Mouse (Mus musculus): ENCODE measurements around the gene Vcl. TPM values are rescaled to one million over a fixed set of nuclear protein-coding genes. Genes with fewer than 3 reads are reported as not detected.
A peak's percentile ranks its signal among the peaks of the same experiment; 100 is the strongest.

The Vcl gene
- total RNA-seq, 2 experiments from 2014 or later, result 200 to 201 TPM

DNA sequence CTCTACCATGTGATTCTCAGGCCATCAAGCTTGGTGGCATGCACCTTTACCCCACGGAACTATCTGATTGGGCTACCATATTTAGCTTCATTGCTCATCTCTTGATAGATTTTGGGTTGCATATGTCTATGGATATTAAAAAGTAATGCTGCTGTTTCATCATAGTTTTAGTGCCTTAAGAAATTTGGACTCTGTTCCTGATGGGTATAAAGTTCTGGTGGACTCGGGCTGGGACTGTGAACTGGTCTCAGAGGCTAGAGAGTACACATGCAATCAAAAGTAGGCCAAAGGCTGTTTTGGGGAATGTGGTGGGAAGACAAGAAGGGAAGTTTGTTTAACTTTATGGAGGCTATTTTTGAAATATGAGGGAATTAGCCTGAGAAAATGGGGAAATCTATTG lies 16.1 kb downstream of the Vcl start:
- no peak for DNase-seq

- DNase-seq, result no peak
These were observed 26.8 kb downstream of the Vcl start for GRCm38 (mm10) chr14:20956021-20956420.

DNA sequence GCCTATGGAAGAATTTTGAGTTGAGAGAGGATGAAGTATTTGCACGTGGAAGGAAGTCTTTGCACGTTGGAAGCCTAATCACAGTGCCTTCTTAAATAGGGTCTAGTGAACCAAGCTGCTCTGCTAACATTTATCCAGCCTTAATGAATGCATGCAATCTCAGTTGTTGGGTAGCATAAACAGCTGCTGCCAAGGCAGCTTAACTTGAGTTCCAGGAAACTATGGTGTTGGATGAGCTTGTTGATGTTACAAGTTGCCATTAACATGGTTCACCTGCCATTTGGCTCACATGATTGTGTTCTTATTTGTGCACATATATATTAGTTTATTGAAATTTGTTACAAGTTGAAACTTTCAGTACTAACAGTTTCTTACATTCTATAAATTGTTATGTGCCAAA lies 29.8 kb downstream of the Vcl start:
- DNase-seq, result no peak

DNA sequence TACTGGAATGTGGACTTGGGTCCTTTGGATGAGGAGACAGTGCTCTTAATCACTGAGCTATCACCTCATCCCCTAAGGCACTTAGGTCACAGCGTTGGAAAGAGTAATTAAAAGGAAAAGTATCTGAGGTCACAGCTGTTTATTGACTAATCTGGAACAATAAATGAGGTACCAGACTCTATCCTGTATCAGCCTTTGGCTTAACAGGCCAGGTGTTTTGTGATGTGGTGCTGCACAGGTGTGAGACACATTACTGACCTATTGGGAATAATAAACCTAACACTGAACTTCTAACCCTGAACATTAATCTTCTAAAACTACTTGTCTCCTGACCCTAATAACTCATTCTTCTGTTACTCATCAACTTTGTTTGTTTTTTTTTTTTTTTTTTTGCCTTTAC lies 33.3 kb downstream of the Vcl start:
- no peak for DNase-seq

- no peak for DNase-seq
These were observed 33.7 kb downstream of the Vcl start for GRCm38 (mm10) chr14:20962906-20963305.

- no peak for DNase-seq
These were observed 34.7 kb downstream of the Vcl start for GRCm38 (mm10) chr14:20963863-20964262.

DNA sequence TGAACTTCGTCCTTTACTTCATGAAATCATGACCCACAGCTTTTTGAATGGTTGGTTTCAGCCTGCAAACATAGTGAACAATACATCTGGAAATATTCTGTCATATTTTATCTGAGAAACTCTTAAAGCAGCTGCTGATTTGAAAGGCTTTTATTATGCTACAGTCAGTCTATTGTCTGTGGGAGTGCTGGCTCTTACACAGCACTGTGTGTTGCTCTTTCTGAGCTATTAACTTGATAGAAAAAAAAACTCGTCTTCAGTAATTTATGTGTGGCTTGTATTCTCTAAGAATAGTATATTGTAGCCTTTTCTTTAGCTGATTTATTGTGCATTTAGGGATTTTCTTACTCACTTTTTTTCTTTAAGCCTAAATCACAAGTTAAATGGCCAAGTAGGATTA lies 35.1 kb downstream of the Vcl start:
- no peak for DNase-seq

- no peak for DNase-seq
These were observed 37.9 kb downstream of the Vcl start for GRCm38 (mm10) chr14:20966959-20967670.

DNA sequence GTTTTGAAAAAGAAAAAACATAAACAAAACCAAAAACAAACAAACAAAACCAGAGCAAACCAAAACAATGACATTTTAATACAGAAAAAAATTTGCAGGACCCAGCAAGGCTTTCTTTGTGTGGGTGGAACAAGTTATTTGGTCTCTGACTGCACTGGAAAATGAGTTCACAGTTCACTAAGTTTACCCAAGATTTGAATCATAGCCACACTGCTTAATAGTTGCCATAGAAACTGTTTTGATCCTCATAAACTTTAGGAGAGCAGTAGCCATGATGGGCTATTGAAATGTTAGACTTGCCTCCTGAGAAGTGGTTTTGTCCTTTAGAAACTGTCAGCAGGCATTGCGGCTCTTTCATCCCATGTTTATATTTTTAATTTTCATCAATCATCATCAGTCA lies 39.9 kb downstream of the Vcl start:
- DNase-seq, result no peak

GRCm38 (mm10) chr14:20970389-20970788 lies 41.2 kb downstream of the Vcl start:
- DNase-seq, result no peak

DNA sequence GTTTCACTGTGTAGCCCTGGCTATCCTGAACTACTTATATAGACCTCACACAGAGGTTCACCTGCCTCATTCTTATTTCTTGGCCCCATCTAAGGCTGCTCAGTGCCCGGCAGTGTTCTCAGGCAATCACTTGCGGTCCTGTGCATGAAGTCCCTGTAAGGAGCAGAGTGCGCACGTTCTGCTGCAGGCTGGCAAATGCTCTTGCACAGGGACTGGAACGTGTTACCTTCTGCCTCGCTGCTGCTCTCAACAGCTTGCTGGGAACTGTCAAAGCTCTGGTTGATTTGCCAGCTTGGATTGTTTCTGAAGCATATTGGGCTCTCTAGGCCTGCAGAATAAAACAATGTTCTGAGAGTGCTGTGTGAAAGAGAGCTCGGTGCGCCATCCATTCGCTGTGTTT lies 41.7 kb downstream of the Vcl start:
- DNase-seq, result no peak

DNA sequence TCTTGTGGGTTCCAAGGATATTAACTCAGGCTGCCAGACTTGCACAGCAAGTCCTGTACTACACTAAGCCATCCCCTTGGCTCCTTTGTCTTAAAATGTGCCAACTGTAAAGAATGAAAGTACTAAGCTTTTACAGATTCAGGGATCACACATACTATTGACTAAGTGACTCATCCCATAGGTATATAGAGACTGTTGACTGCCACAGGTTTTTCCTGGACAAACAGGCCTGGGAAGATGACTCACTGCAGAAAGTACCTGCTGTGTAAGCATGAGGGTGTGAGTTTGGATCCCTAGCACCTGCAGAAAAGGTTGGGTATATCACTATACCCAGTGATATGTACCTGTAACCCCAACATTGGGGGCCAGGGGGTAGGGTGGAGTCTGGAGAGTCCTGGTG lies 44.6 kb downstream of the Vcl start:
- DNase-seq, result no peak

DNA sequence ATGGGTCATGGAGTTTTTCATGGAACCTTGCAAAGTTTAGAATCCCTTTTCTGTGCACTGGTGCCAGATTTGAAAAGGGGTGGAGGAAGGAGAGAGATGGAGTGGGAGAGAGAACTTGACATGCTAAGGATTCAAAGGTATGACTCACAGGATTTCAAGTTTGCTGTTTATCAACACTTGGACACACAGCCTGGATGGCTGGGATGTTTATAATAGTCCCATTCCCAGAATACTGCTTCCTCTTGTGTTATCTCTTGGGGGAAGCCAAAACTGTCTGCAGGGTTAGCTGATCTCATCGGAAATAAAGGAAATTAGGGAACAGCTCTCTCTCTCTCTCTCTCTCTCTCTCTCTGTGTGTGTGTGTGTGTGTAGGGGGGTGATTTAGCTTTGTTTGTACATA lies 47.5 kb downstream of the Vcl start:
- no peak for DNase-seq

- DNase-seq, result no peak
These were observed 48.5 kb downstream of the Vcl start for GRCm38 (mm10) chr14:20977726-20978125.

DNA sequence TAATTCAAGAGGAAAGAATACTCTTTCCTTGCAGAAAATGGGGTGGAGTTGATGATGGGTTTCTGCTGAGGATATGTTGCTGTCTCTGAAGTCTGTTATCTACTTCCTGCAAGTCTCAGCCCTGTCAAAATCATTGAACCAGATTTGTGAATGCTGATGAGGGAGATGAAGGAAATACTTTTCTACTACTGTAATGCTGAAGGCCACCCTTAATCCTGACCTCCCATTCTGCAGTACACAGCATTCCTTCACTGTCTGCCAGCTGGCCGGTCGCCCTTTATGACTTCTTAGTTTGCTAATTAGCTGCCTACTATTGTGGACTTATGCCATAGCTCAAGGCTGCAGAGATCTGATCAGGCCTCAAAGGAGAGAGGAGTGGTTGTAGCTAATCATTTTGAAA lies 54.6 kb downstream of the Vcl start:
- peak; percentile 76 for DNase-seq

DNA sequence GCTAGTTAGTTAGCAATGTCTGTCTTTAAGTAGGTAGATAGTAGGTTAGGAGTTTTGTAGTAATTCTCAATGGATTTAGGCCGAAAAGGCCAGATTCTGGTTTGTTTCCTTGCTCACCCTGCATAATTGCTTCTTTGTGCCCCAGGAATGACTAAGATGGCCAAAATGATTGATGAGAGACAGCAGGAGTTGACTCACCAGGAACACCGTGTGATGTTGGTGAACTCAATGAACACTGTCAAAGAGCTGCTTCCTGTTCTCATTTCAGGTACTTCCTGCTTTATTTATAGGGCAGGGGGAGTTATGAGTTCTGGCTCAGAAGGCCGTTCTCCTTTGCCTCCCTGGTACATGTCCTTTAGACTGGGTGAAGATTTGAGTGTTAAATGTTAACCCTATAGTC lies 56.3 kb downstream of the Vcl start:
- DNase-seq, result no peak

GRCm38 (mm10) chr14:20991492-20991891 lies 62.3 kb downstream of the Vcl start:
- DNase-seq, result no peak

GRCm38 (mm10) chr14:20993067-20993691 lies 64.0 kb downstream of the Vcl start:
- peak; percentile 65 for DNase-seq

DNA sequence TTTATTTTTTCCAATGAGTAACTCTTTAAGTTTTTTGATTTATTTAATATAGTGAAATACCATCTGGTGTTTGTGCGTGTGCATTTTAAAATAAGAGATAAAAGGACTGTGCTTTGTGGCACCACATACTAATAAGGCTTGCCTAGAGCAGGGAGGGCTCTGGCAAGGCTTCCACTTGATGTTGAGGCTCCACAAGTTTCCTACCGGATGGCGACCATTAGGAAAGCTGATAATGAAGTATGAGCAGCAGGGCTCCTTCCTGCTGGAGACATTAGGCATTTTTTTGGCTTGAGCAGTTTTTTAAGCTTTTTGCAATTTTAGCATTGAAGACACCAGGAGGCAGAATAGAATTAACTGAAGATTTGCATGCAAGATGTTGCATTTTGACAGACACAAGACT lies 65.3 kb downstream of the Vcl start:
- no peak for DNase-seq

- DNase-seq, result no peak
These were observed 66.3 kb downstream of the Vcl start for GRCm38 (mm10) chr14:20995497-20995896.

DNA sequence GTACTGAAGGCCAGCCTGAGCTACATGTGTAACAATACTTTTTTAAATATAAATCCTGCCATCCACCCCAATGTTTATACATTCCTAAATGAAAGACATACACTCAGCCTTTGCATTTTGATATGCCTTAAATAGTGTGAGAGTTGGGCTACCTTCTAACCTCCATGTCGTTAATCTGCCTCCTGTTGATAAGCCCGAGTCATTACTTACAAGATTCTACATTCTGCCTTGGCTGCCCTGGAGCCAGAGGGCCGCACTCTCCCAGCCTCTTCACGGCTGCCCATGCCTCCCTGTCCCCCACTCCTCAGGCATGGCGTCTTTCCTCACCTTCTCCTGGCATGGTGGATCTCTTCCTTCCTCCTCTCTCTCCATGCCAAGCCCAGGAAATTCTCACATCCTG lies 67.2 kb downstream of the Vcl start:
- no peak for DNase-seq

GRCm38 (mm10) chr14:20997548-20997947 lies 68.3 kb downstream of the Vcl start:
- DNase-seq, result no peak

DNA sequence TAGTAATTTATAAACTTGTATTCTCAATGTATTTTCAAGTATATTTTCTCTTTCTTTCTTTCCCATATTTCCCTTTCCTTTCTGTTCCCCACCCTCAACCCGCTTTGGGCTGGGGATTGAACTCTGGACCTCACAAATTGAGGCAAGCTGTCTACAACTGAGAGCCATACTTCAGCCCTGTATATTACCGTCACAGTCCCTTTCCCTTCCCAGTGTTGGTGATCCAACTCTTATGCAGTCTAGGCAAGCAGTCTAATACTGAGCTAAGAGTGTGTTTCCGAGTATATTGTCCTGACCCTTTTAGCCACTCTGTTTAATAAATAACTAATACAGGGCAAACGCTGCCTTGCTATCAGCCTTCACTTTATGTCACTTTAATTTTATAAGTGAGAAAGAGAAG lies 70.4 kb downstream of the Vcl start:
- DNase-seq, result no peak

- DNase-seq, result no peak
These were observed 84.7 kb downstream of the Vcl start for GRCm38 (mm10) chr14:21013800-21014334.
